Mouse (Mus musculus): Measurements from ENCODE around the gene 1810055G02Rik. TPM values are rescaled to one million over a fixed set of nuclear protein-coding genes. Genes with fewer than 3 reads are reported as not detected.

1810055G02Rik gene
- polyA plus RNA-seq, 1 experiment = 11.1 TPM

DNA sequence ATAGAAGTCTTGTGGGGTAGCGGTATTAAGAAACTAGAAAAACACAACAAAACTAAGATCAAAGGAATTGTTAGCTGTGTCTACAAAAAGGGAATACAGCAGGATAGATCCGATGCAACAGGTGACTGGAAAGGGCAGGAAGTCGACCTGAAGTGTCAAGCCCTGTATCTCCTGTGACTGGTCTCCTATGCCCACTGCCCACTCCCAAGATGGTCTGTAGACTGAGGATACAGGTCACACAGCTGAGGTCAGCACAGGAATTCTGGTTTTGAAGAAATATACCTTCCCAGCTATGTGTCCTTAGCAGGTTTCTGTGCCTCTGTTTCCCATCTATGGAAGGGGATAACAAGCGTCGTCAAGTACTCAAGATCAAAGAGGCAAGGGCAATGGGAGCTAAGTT, 58.3 kb downstream of the 1810055G02Rik start:
- Histone ChIP-seq H3K9me3 (no peaks in the 10 kb centered on the region), H3K4me1 (peaks cover 40% of the 10 kb centered on the region), H3K27me3 (replicated peaks) (peaks cover 28% of the 10 kb centered on the region), H3K36me3 (replicated peaks; ENCODE audit: low read length) (peaks cover 4% of the 10 kb centered on the region), H3K4me3 (replicated peaks) (peak overlapping the region; percentile 96)
- no peak for TF ChIP-seq FLI1 (IDR thresholded peaks at IDR 0.05; ENCODE audit: low read length)
- TF ChIP-seq GATA1 (IDR thresholded peaks at IDR 0.05; ENCODE audit: borderline replicate concordance, low read length) = no peak

DNA sequence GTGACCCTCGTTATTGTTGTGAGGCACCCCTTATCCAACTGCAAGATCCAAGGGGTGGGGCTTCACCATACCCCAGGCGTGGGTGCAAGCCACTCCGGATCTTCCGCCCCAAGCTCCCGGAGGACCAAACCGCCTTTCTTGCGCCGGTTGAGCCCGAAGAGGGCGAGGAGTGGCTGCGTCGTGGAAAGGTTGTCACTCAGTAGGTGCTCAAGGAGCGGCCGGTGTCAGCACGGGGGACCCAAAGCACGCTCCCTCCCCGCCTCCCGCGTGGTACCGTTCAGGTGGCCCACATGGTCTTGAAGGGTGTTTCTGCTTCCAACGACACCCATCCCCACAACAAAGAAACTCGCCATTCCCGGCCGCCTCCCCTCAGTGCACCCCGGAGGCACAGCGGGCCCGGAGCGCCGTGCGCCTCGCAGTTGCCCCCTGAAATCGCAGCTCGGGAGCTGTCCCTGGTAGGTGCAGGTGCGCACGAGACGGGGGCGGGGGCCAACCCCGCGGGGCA, 59.2 kb downstream of the 1810055G02Rik start, which contains the start of gene Kmt5b:
TSS of gene Kmt5b (plus strand) at position 146 of the 505 bp plus-strand sequence.
- peaks cover 4% of the 10 kb centered on the region for H3K36me3 ChIP-seq (replicated peaks; ENCODE audit: low read length)
- H3K27me3 ChIP-seq (replicated peaks) = peaks cover 26% of the 10 kb centered on the region
- TF ChIP-seq FLI1 (IDR thresholded peaks at IDR 0.05; ENCODE audit: low read length) (no peak), GATA1 (IDR thresholded peaks at IDR 0.05; ENCODE audit: borderline replicate concordance, low read length) (no peak)
- H3K4me3 ChIP-seq (replicated peaks) = peak within 1 kb of the TSS; percentile 96
- H3K4me1 ChIP-seq = peaks cover 40% of the 10 kb centered on the region
- H3K9me3 ChIP-seq = no peaks in the 10 kb centered on the region

Other genes starting within 250 kb of the 1810055G02Rik start
- gene Ppp6r3, start 132.5 kb upstream of the 1810055G02Rik start, polyA plus RNA-seq (2012; ENCODE audit: insufficient read depth, low replicate concordance) = 17.5 and 45.1 TPM in 2 replicates
- 11.6 and 18.0 TPM in 2 replicates for gene Lrp5, start 21.7 kb upstream of the 1810055G02Rik start, polyA plus RNA-seq (2012; ENCODE audit: insufficient read depth, low replicate concordance)
- gene Kmt5b, start 59.1 kb downstream of the 1810055G02Rik start, polyA plus RNA-seq (2012; ENCODE audit: insufficient read depth, low replicate concordance) = 2.1 and 3.5 TPM in 2 replicates
- 6.8 and 18.7 TPM in 2 replicates for gene Chka, start 143.5 kb downstream of the 1810055G02Rik start, polyA plus RNA-seq (2012; ENCODE audit: insufficient read depth, low replicate concordance)
- 39.3 and 78.0 TPM in 2 replicates for gene Tcirg1, start 198.8 kb downstream of the 1810055G02Rik start, polyA plus RNA-seq (2012; ENCODE audit: insufficient read depth, low replicate concordance)
- 38.8 and 142 TPM in 2 replicates for gene Ndufs8, start 204.5 kb downstream of the 1810055G02Rik start, polyA plus RNA-seq (2012; ENCODE audit: insufficient read depth, low replicate concordance)
- gene Aldh3b1, start 221.5 kb downstream of the 1810055G02Rik start, polyA plus RNA-seq (2012; ENCODE audit: insufficient read depth, low replicate concordance) = 2.8 TPM in 1 of 2 replicates, not detected in the other
- 30.5 and 188 TPM in 2 replicates for gene Unc93b1, start 226.9 kb downstream of the 1810055G02Rik start, polyA plus RNA-seq (2012; ENCODE audit: insufficient read depth, low replicate concordance)

All from megakaryocyte, embryonic 14.5 days (primary cell).